Mouse (Mus musculus) lung, adult 2 months (tissue): ENCODE measurements around the gene Cst7.

Experiments
- CTCF ChIP-seq: fragments of 200-500 bp; IDR thresholded peaks from 2 replicates; pipeline ENCODE4 v1.5.1; 2011; ENCODE audit warnings: mild to moderate bottlenecking, low read length, control low read depth; ENCODE audit not compliant: insufficient read depth
- POLR2A ChIP-seq: fragments of 200-500 bp; IDR thresholded peaks from 2 replicates; pipeline ENCODE4 v1.6.1; 2011; ENCODE audit warnings: low read depth, mild to moderate bottlenecking, control low read depth, low read length, borderline replicate concordance; ENCODE audit errors: extremely low read depth

GRCm38 (mm10) chr2:150600263-150600662 lies 30.0 kb downstream of the Cst7 start:
- TF ChIP-seq CTCF (no peak), POLR2A (no peak)
